Mouse (Mus musculus): Measurements from ENCODE around the gene Esrp2. TPM values are rescaled to one million over a fixed set of nuclear protein-coding genes. Genes with fewer than 3 reads are reported as not detected.

The Esrp2 gene
- polyA plus RNA-seq, 1 experiment from 2014 or later = 21.0 TPM

- H3K36me3 ChIP-seq (ENCODE audit: insufficient read depth, low read length) = no peaks in the 10 kb centered on the region
- peak within 1 kb of the TSS; percentile 73 for H3K27ac ChIP-seq
- H3K4me2 ChIP-seq (ENCODE audit: low read length) = peak within 1 kb of the TSS; percentile 77
- peaks cover 8% of the 10 kb centered on the region for H3K4me1 ChIP-seq (replicated peaks; ENCODE audit: insufficient read depth, low read length)
- ATAC-seq (replicated peaks; ENCODE audit: low FRiP score, low read depth) = peak; percentile 93
- no peaks in the 10 kb centered on the region for H3K9me3 ChIP-seq (replicated peaks; ENCODE audit: low read length)
- peak within 1 kb of the TSS; percentile 66 for H3K4me3 ChIP-seq (replicated peaks; ENCODE audit: low read depth, low read length)
- peak; percentile 95 for DNase-seq (ENCODE audit: low spot score)
- no peaks in the 10 kb centered on the region for H3K27me3 ChIP-seq (ENCODE audit: insufficient read depth, low read length)
- H3K9ac ChIP-seq (ENCODE audit: low read depth, low read length) = peak within 1 kb of the TSS; percentile 58
- no peak for TF ChIP-seq CTCF (IDR thresholded peaks at IDR 0.05; ENCODE audit: low read depth)
- WGBS = under 1% methylated on average over 38 of the region's 38 CpGs
These were observed 13.3 kb upstream of the Esrp2 start, which contains the start of gene Pla2g15 for GRCm38 (mm10) chr8:106149801-106150652. Gene Pla2g15 (plus strand): TSS chr8:106150399.

DNA sequence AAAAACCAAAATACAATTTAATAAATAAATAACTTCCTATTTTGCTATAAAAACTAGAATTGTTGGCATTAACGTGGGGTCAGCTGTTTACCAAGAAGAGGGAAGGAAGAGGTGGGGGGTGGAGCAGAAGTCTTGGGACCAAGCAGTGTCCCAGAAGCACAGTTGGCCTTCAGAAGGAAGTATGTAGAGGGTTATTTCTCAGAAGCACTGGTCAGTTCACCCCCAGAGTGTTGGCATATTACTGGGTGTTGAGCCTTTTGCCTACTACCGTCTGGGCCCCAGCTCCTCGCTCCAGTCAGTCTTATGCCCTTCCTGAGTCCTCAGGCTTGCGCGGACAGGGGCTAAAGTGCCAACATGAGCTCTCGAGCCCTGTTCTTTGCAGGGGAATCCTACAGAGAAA is 12.3 kb upstream of the Esrp2 start:
- H3K4me1 ChIP-seq (replicated peaks; ENCODE audit: insufficient read depth, low read length) = peaks cover 8% of the 10 kb centered on the region
- H3K4me2 ChIP-seq (ENCODE audit: low read length) = no peak overlapping the region
- TF ChIP-seq CTCF (IDR thresholded peaks at IDR 0.05; ENCODE audit: low read depth) = no peak
- 93% methylated on average over 6 of the region's 6 CpGs for WGBS
- H3K36me3 ChIP-seq (ENCODE audit: insufficient read depth, low read length) = no peaks in the 10 kb centered on the region
- no peak overlapping the region for H3K9ac ChIP-seq (ENCODE audit: low read depth, low read length)
- no peaks in the 10 kb centered on the region for H3K9me3 ChIP-seq (replicated peaks; ENCODE audit: low read length)
- no peak overlapping the region for H3K4me3 ChIP-seq (replicated peaks; ENCODE audit: low read depth, low read length)
- no peaks in the 10 kb centered on the region for H3K27me3 ChIP-seq (ENCODE audit: insufficient read depth, low read length)
- no peak overlapping the region for H3K27ac ChIP-seq
- no peak for ATAC-seq (replicated peaks; ENCODE audit: low FRiP score, low read depth)
- DNase-seq (ENCODE audit: low spot score) = no peak

DNA sequence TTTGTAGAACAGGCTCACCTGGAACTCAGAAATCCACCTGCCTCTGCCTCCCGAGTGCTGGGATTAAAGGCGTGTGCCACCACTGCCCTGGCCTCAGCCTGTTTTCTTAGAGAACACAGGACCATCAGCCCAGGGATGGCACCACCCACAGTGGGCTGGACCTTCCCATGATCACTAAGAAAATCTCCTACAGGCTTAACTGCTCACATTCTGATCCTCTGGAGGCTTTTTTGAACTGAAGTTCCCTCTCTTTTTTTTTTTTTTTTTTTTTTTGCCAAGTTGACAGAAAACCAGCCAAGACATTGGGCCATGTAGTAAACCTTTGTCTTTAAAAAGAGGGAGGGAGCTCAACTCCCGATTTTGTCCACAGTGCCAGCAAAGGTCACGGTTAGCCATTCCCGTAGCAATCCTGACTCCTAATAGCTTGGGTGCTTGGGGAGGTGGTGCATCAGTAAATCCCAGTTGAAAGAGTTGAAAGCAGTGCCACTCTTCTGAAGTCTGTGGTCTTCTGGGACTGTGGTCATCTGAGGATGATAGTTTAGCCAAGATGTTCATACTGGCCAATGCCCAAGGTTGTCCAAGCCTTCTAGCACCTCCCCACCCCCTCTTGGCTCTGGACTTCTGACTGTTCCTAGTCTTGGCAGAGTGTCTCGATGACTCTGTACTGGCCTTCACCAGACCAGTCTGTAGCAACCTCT is 11.2 kb upstream of the Esrp2 start:
- TF ChIP-seq CTCF (IDR thresholded peaks at IDR 0.05; ENCODE audit: low read depth) = no peak
- DNase-seq (ENCODE audit: low spot score) (no peak), ATAC-seq (replicated peaks; ENCODE audit: low FRiP score, low read depth) (no peak)
- Histone ChIP-seq H3K9ac (ENCODE audit: low read depth, low read length) (no peak overlapping the region), H3K4me1 (replicated peaks; ENCODE audit: insufficient read depth, low read length) (peaks cover 8% of the 10 kb centered on the region), H3K36me3 (ENCODE audit: insufficient read depth, low read length) (no peaks in the 10 kb centered on the region), H3K4me2 (ENCODE audit: low read length) (no peak overlapping the region), H3K4me3 (replicated peaks; ENCODE audit: low read depth, low read length) (no peak overlapping the region), H3K27ac (no peak overlapping the region), H3K9me3 (replicated peaks; ENCODE audit: low read length) (no peaks in the 10 kb centered on the region), H3K27me3 (ENCODE audit: insufficient read depth, low read length) (no peaks in the 10 kb centered on the region)
- 80% methylated on average over 6 of the region's 6 CpGs for WGBS

GRCm38 (mm10) chr8:106146014-106146413 is 9.2 kb upstream of the Esrp2 start:
- no peak for TF ChIP-seq CTCF (IDR thresholded peaks at IDR 0.05; ENCODE audit: low read depth)
- H3K4me3 ChIP-seq (replicated peaks; ENCODE audit: low read depth, low read length) = no peak overlapping the region
- no peak for ATAC-seq (replicated peaks; ENCODE audit: low FRiP score, low read depth)
- no peaks in the 10 kb centered on the region for H3K27me3 ChIP-seq (ENCODE audit: insufficient read depth, low read length)
- H3K36me3 ChIP-seq (ENCODE audit: insufficient read depth, low read length) = no peaks in the 10 kb centered on the region
- H3K9ac ChIP-seq (ENCODE audit: low read depth, low read length) = no peak overlapping the region
- no peaks in the 10 kb centered on the region for H3K9me3 ChIP-seq (replicated peaks; ENCODE audit: low read length)
- peaks cover 5% of the 10 kb centered on the region for H3K4me1 ChIP-seq (replicated peaks; ENCODE audit: insufficient read depth, low read length)
- DNase-seq (ENCODE audit: low spot score) = no peak
- no peak overlapping the region for H3K4me2 ChIP-seq (ENCODE audit: low read length)
- 89% methylated on average over 4 of the region's 4 CpGs for WGBS
- H3K27ac ChIP-seq = no peak overlapping the region

GRCm38 (mm10) chr8:106145331-106145730 is 8.6 kb upstream of the Esrp2 start:
- ATAC-seq (replicated peaks; ENCODE audit: low FRiP score, low read depth) = no peak
- Histone ChIP-seq H3K27ac (no peak overlapping the region), H3K9me3 (replicated peaks; ENCODE audit: low read length) (no peaks in the 10 kb centered on the region), H3K36me3 (ENCODE audit: insufficient read depth, low read length) (no peaks in the 10 kb centered on the region), H3K4me3 (replicated peaks; ENCODE audit: low read depth, low read length) (no peak overlapping the region), H3K4me1 (replicated peaks; ENCODE audit: insufficient read depth, low read length) (no peaks in the 10 kb centered on the region), H3K4me2 (ENCODE audit: low read length) (no peak overlapping the region), H3K27me3 (ENCODE audit: insufficient read depth, low read length) (no peaks in the 10 kb centered on the region), H3K9ac (ENCODE audit: low read depth, low read length) (no peak overlapping the region)
- no peak for DNase-seq (ENCODE audit: low spot score)
- 79% methylated on average over 2 of the region's 2 CpGs for WGBS
- no peak for TF ChIP-seq CTCF (IDR thresholded peaks at IDR 0.05; ENCODE audit: low read depth)

DNA sequence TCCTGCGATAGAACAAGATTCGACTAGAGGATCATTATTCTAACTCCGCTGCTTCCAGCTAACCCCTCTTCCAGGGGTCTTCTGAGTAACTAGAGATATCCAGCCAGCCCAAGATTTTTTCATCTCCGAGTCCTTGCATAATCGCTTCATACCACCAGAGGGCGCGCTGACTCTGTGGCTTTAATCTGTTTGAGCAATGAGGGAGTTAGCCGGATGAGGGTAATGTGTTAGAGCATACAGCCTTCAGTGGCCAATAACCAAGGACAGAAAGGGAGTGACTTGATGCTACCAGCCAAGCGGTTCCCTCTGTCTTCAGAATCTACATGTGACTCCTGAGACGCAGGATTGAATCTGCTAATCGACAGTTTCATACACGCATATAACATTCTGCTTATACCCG is 4.0 kb upstream of the Esrp2 start:
- no peak overlapping the region for H3K9ac ChIP-seq (ENCODE audit: low read depth, low read length)
- no peaks in the 10 kb centered on the region for H3K9me3 ChIP-seq (replicated peaks; ENCODE audit: low read length)
- DNase-seq (ENCODE audit: low spot score) = peak; percentile 95
- H3K36me3 ChIP-seq (ENCODE audit: insufficient read depth, low read length) = no peaks in the 10 kb centered on the region
- H3K27ac ChIP-seq = no peak overlapping the region
- H3K4me1 ChIP-seq (replicated peaks; ENCODE audit: insufficient read depth, low read length) = peaks cover 6% of the 10 kb centered on the region; the same call in 1 of the 2 replicates
- H3K27me3 ChIP-seq (ENCODE audit: insufficient read depth, low read length) = no peaks in the 10 kb centered on the region
- H3K4me2 ChIP-seq (ENCODE audit: low read length) = no peak overlapping the region
- 13% methylated on average over 13 of the region's 13 CpGs for WGBS
- TF ChIP-seq CTCF (IDR thresholded peaks at IDR 0.05; ENCODE audit: low read depth) = peak; percentile 97
- H3K4me3 ChIP-seq (replicated peaks; ENCODE audit: low read depth, low read length) = no peak overlapping the region
- ATAC-seq (replicated peaks; ENCODE audit: low FRiP score, low read depth) = no peak
